Mouse (Mus musculus) hindbrain, embryonic 10.5 days (tissue): ENCODE measurements around the gene Hectd4. TPM values are rescaled to one million over a fixed set of nuclear protein-coding genes. Genes with fewer than 3 reads are reported as not detected.

ENCODE experiments used
- DNase-seq: peaks from one replicate; pipeline ENCODE4 v3.0.0-alpha.2; 2017; ENCODE audit warnings: low spot score
- H3K27ac ChIP-seq: fragments of 300-500 bp; sonication (generic); 2 replicates; pipeline ENCODE4 v1.5.1; 2016; ENCODE audit warnings: mild to moderate bottlenecking, moderate library complexity
- H3K27me3 ChIP-seq: fragments of 300-500 bp; sonication (generic); 2 replicates; pipeline ENCODE4 v1.6.1; 2016; ENCODE audit warnings: mild to moderate bottlenecking; ENCODE audit not compliant: poor library complexity, insufficient read depth, severe bottlenecking
- H3K36me3 ChIP-seq: fragments of 300-500 bp; sonication (generic); 2 replicates; pipeline ENCODE4 v1.6.1; 2016; ENCODE audit warnings: mild to moderate bottlenecking, moderate library complexity
- H3K4me1 ChIP-seq: fragments of 300-500 bp; sonication (generic); replicated peaks from 2 replicates; pipeline ENCODE4 v1.6.1; 2016; ENCODE audit warnings: mild to moderate bottlenecking
- H3K4me3 ChIP-seq: fragments of 300-500 bp; sonication (generic); 2 replicates; pipeline ENCODE4 v1.5.1; 2016; ENCODE audit warnings: mild to moderate bottlenecking, moderate library complexity
- H3K9me3 ChIP-seq: fragments of 300-500 bp; sonication (generic); 2 replicates; pipeline ENCODE4 v1.6.1; 2016; ENCODE audit warnings: mild to moderate bottlenecking, moderate library complexity
- WGBS: fragments of 180-500 bp; shearing (Covaris S2); methylation state at CpG from one replicate; pipeline ENCODE4 v1.1.7; 2016; 5-methylcytosine and 5-hydroxymethylcytosine counted together
- polyA plus RNA-seq: library from polyadenylated mRNA; unstranded; fragments of >200 nt; fragmentation: Nextera tagmentation; extraction: Ambion mirVana; gene quantifications from 2 replicates; pipeline ENCODE4 v1.2.1, GENCODE M21; 2016

Gene Hectd4
- polyA plus RNA-seq, 1 experiment from 2014 or later: 6.6 TPM

DNA sequence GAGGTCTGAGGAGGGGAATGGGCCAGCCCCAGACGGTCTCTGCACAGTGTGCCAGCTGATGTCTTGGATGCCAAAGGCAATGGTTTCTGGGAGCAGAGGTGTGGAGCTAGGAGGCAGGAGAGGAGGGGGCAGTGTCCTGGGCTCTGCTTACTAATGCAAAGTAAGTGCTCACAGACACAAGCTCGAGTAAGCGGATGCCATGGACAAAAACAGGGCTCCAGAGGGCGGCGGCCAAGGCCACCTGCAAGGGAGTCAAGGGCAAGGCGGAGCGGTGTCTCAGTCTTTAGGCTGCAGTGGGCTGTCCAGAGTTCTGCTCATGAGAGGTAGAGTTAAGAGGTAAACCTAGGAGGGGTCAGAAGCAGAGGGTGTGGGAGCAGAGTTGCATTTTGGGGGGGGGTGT lies 51.0 kb downstream of the Hectd4 start:
- peaks cover 83% of the 10 kb centered on the region for H3K36me3 ChIP-seq

DNA sequence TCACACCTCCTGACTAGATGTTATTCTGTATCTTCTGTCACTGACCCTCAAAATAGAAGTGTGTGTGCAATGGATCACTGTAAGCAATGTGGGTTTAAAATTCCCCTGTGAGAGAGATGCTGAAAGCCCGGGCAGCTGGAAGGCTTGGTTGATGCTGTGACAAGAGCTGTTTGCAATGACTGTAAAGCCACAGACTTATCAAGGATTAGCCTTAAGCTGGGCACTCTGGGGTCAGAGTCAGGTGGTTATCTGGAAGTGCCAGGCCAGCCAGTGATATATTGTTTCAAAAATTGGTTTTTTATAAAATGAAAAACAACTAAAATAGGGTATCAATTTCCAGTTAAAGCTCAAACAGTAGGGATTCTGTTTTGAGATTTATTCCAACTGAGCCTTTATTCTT lies 56.8 kb downstream of the Hectd4 start:
- no peaks in the 10 kb centered on the region for H3K27me3 ChIP-seq
- no peak for DNase-seq
- H3K4me3 ChIP-seq: no peak overlapping the region
- H3K4me1 ChIP-seq: no peaks in the 10 kb centered on the region
- H3K27ac ChIP-seq: no peak overlapping the region
- WGBS: 95% methylated on average over 1 of the region's 1 CpGs
- no peaks in the 10 kb centered on the region for H3K9me3 ChIP-seq
- H3K36me3 ChIP-seq: peaks cover 77% of the 10 kb centered on the region

More for the DNA sequence above, 51.0 kb downstream of the Hectd4 start:
- DNase-seq: no peak
- 87% methylated on average over 7 of the region's 7 CpGs for WGBS
- no peaks in the 10 kb centered on the region for H3K4me1 ChIP-seq
- no peak overlapping the region for H3K4me3 ChIP-seq
- H3K27me3 ChIP-seq: no peaks in the 10 kb centered on the region
- H3K9me3 ChIP-seq: no peaks in the 10 kb centered on the region
- no peak overlapping the region for H3K27ac ChIP-seq

DNA sequence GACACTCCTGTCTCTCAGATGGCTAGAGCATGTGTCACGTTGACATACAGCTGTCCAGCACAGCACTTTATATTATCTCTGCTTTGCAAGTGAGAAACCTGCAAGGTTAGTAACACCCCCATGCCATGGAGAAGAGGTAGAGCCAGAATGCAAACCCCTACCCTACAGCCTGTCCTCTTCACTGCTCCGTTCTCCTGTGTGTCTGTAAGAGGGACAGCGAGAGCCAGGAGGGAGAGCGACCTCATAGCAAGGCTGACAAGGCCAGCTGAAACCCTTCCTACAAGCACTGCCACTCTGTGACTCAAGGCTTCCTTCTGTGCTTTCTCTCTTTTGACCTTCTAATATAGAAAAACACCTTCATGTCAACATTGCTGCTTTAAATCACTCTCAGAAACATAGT lies 60.4 kb downstream of the Hectd4 start:
- H3K4me3 ChIP-seq: no peak overlapping the region
- H3K27me3 ChIP-seq: no peaks in the 10 kb centered on the region
- DNase-seq: no peak
- 95% methylated on average over 4 of the region's 4 CpGs for WGBS
- H3K9me3 ChIP-seq: no peaks in the 10 kb centered on the region
- H3K27ac ChIP-seq: no peak overlapping the region
- H3K4me1 ChIP-seq: no peaks in the 10 kb centered on the region
- H3K36me3 ChIP-seq: peaks cover 73% of the 10 kb centered on the region

DNA sequence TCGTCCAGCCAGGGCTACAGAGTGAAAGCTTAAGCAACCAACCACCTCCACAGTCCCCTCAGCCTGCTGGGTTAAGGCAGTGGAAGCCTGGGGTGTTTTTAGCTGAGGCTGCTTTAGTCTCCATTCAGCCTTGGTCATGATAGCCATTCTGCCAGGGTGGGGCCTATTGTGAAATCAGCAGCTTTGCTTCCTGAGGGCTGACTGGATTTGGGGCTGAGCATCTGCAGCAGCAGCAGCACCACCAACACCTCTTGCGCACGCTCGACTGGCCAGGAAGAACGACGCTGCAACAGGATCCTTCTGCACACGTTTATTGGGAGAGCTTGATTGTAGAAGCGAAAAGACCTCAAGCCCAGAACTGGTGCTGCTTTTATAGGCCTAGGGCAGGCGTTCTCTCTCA lies 63.0 kb downstream of the Hectd4 start:
- no peak for DNase-seq
- Histone ChIP-seq H3K27me3 (no peaks in the 10 kb centered on the region), H3K27ac (no peak overlapping the region), H3K9me3 (no peaks in the 10 kb centered on the region), H3K4me3 (no peak overlapping the region), H3K36me3 (peaks cover 86% of the 10 kb centered on the region), H3K4me1 (no peaks in the 10 kb centered on the region)
- 91% methylated on average over 9 of the region's 9 CpGs for whole genome bisulfite sequencing

DNA sequence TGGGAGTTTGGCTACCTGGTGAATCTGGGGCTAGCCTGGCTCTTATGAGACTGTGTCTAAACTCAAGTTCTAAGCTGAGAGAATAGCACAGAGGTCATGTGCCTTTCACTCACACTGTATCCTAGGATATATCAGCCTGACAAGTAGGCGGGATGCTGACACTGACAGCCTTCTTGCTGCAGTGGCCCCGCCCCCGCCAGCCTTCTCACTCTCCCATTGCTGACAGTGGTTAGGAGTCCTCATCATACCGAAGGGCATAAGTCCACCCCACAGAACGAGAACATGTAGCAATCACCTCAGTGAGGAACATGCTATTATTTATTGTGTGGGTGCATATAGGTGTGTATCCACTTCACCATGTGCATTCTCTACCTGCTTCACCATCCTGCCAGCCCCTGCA lies 64.8 kb downstream of the Hectd4 start:
- no peaks in the 10 kb centered on the region for H3K9me3 ChIP-seq
- H3K4me3 ChIP-seq: no peak overlapping the region
- peaks cover 86% of the 10 kb centered on the region for H3K36me3 ChIP-seq
- no peak overlapping the region for H3K27ac ChIP-seq
- 90% methylated on average over 5 of the region's 5 CpGs for WGBS
- no peaks in the 10 kb centered on the region for H3K27me3 ChIP-seq
- no peaks in the 10 kb centered on the region for H3K4me1 ChIP-seq
- no peak for DNase-seq

DNA sequence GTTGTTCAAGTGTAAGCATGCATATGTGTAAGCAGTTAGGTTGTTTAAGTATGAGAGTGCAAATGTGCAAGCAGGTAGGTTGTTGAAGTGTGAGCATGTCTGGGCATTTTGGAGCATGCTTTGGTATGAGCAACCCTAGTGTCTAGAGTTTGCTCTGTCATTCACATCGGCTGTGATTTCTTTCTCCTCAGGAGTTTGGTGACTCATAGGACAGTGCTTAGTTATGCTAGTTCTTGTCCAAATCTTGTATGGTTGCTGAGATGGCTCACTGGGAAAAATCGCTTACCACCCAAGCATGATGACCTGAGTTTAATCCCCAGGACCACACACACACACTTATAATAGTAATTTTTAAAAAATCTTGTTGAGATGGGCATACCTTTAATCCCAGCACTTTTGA lies 67.2 kb downstream of the Hectd4 start:
- peaks cover 87% of the 10 kb centered on the region for H3K36me3 ChIP-seq
- H3K27ac ChIP-seq: no peak overlapping the region
- no peak overlapping the region for H3K4me3 ChIP-seq

DNA sequence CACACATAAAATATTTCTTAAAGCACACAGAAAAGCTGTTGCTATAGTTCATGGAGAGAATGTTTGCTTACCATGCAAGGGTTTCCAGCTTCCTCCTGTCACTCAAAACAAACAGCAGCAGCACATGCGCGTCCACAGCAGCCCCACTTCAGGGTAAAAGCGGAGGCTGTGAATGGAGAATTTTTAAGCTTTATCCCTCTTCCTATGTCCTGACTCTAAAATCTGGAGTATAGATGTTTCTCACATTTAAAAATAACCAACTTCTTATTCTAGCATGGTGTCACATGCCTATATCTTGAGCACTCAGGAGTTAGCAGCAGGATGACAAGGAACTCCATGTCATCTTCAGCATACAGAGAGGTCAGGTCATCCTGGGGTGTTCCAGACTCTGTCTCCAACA lies 70.3 kb downstream of the Hectd4 start:
- DNase-seq: no peak
- Histone ChIP-seq H3K27ac (no peak overlapping the region), H3K9me3 (no peaks in the 10 kb centered on the region), H3K4me1 (no peaks in the 10 kb centered on the region), H3K36me3 (peaks cover 93% of the 10 kb centered on the region), H3K4me3 (no peak overlapping the region), H3K27me3 (no peaks in the 10 kb centered on the region)
- 93% methylated on average over 3 of the region's 3 CpGs for WGBS

More for the DNA sequence above, 67.2 kb downstream of the Hectd4 start:
- H3K9me3 ChIP-seq: no peaks in the 10 kb centered on the region
- H3K4me1 ChIP-seq: no peaks in the 10 kb centered on the region
- no peak for DNase-seq
- WGBS: 97% methylated on average over 2 of the region's 2 CpGs
- no peaks in the 10 kb centered on the region for H3K27me3 ChIP-seq

DNA sequence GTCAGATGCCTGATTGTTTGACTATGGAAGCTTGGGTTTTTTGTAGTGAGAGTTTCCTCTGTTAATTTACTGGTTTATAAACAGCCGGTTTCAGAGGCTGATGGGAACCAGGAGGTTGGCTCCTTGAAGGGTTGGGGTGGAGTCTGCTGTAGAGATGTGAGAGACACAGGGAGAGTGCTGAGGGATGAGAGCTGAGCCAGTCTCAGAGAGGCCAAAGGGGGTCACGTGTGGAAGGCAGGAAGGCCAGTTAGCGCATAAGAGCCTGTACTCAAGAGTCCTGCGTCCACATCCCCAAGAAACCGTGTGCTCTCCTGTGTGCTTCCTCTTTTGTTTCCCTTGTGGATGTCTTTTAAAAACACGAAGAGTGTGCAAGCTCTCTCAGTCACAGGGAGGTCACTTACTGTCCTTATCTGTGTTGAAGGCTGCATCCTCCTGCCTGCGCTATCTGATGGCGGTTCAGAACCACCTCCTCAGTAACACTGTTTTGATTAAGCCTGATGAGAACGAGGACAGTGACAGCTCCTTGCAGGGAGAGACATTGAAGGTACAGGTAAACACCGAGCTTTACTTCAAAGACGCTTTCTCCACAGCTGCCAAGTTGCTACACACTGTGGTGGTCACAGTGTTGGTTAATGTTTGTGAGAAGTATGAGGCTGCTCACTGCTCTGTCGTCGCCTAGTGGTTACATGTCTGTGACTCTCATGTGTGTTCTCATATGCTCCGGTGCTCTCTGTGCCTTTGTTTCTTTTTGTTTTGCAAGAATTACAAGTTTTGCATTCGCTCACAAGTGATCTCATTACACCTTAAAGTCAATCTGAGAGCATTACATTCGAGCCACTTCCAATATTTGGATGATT lies 72.5 kb downstream of the Hectd4 start:
- H3K27me3 ChIP-seq: no peaks in the 10 kb centered on the region
- no peaks in the 10 kb centered on the region for H3K4me1 ChIP-seq
- H3K4me3 ChIP-seq: no peak overlapping the region
- no peaks in the 10 kb centered on the region for H3K9me3 ChIP-seq
- no peak overlapping the region for H3K27ac ChIP-seq
- H3K36me3 ChIP-seq: peaks cover 93% of the 10 kb centered on the region
- DNase-seq: no peak
- WGBS: 84% methylated on average over 16 of the region's 16 CpGs

DNA sequence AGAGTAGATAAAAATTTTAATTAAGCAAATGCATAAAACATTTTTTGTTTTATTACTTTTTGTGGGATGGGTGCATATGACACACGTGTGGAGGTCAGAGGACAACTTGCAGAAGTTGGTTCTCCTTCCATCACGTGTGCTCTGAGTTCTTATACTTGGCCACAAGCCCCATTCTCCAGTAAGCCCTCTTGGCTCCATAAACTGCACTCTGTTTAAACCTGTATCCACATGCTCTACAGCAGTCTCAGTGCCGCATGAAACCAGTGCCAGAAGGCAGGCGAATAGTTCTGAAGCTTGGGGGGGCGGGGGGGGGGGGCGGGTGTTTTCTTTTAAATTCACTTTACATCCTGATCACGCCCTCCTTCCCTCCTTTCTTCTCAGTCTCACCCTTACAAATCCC lies 85.0 kb downstream of the Hectd4 start:
- WGBS: 89% methylated on average over 7 of the region's 7 CpGs
- H3K4me3 ChIP-seq: no peak overlapping the region
- no peak for DNase-seq
- H3K9me3 ChIP-seq: no peaks in the 10 kb centered on the region
- H3K36me3 ChIP-seq: peaks cover 99% of the 10 kb centered on the region
- no peak overlapping the region for H3K27ac ChIP-seq
- no peaks in the 10 kb centered on the region for H3K27me3 ChIP-seq
- no peaks in the 10 kb centered on the region for H3K4me1 ChIP-seq

DNA sequence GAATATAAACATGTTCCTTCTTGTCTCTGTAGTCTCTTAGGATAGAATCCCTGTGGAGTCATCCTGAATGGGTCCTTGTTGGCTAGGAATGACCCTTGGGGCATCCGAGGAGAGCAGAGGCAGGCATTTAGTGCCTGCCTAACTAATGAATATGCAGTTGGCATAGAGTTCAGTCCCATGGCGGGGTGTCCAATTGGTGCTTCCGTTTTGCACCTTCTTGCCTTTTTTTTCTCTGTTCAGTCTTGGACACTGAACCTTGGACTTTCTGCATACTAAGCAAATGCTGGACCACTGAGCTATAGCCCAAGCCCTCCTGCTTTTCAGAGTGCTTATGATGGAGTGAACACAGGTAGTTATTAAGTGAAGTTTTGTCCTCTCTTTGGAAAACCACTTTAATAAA lies 87.6 kb downstream of the Hectd4 start:
- Histone ChIP-seq H3K27me3 (no peaks in the 10 kb centered on the region), H3K4me3 (no peak overlapping the region), H3K9me3 (no peaks in the 10 kb centered on the region), H3K27ac (no peak overlapping the region), H3K36me3 (peaks cover 99% of the 10 kb centered on the region), H3K4me1 (no peaks in the 10 kb centered on the region)
- no peak for DNase-seq
- WGBS: 66% methylated on average over 3 of the region's 3 CpGs

DNA sequence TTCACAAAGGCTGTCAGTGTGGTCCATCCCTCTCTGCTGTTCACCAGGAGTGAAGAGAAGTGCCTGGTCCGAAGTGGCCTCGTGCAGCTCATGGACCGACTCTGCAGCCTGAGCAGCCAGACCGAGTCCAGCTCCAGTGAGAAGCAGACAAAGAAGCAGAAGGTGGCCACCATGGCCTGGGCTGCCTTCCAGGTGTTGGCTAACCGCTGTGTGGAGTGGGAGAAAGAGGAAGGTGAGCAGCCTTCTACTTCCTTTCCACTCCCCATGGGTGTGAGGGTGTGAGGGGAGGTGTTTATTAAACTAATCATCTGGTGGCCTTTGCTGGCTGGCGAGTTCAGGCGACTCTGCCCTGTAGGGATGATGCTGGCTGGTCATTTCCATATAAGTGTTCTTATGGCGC lies 91.6 kb downstream of the Hectd4 start:
- Histone ChIP-seq H3K4me1 (no peaks in the 10 kb centered on the region), H3K9me3 (no peaks in the 10 kb centered on the region), H3K4me3 (no peak overlapping the region), H3K27ac (no peak overlapping the region), H3K27me3 (no peaks in the 10 kb centered on the region), H3K36me3 (peaks cover 100% of the 10 kb centered on the region)
- WGBS: 95% methylated on average over 8 of the region's 8 CpGs
- DNase-seq: no peak

DNA sequence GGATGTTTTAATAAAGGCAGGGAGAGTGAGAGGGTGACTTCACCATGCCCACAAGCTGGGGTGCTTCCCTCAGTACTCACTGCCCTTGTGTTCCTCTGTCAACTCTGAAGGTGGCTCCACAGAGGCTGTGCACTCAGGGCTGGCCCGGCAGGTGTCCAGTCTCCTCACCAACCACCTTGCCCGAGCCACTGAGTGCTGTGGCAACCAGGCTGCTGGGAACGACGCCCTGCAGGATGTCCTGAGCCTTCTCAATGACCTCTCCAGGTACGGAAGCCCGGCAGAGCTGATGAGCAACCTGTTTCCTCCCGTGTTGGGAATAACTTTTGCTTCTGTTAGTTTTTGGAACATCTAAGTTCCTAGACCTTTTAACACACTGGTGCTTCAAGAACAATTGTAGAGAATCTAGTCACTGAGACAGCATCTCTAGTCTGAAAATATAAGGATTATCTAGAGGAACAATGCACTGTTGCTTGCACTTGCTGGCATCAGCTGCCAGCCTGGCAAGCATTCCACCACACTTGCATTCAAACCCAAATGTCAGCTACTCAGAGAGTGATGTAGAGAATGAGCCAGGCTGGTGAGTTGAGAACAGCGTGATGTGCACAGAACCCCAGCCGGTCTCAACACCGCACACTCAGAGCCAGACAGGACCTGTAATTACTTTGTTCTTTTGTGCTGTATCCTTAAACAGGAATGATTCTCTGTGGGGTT lies 93.9 kb downstream of the Hectd4 start:
- Histone ChIP-seq H3K4me1 (no peaks in the 10 kb centered on the region), H3K9me3 (no peaks in the 10 kb centered on the region), H3K36me3 (peaks cover 100% of the 10 kb centered on the region), H3K4me3 (no peak overlapping the region), H3K27ac (no peak overlapping the region), H3K27me3 (no peaks in the 10 kb centered on the region)
- WGBS: 91% methylated on average over 10 of the region's 10 CpGs
- DNase-seq: no peak

DNA sequence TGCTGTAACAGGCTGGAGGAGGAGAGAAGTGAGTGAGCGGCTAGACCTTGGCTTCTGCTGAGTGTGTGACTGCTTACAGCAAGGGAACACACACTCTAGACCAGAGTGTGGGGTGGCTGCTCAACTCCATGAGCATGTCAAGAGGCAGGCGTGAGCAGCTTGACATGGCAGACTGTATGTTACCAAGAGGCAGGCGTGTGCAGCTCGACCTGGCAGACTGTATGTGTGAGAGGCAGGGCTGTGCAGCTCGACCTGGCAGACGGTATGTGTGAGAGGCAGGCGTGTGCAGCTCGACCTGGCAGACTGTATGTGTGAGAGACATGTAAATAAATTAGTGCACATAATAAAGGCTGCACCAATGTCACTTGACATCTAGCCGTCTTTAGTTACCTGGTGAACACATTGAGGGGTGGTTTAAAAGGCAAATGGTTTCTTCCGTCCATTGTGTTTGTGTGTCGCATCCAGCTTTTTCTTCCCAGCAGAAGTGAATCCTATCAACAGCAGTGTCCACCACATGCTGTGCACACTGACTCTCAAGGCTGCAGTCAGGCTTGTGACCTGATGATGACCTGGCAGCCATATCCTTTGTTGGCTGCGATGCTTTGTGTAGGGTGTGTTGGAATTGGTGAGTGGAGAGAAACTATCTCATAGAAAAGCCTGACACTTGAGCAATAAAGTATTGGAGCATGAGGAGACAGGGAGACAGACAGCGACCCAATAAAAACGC lies 106.2 kb downstream of the Hectd4 start:
- H3K4me1 ChIP-seq: no peaks in the 10 kb centered on the region; the same call in 1 of the 2 replicates
- H3K27me3 ChIP-seq: no peaks in the 10 kb centered on the region
- 83% methylated on average over 14 of the region's 14 CpGs for WGBS
- H3K4me3 ChIP-seq: no peak overlapping the region
- peaks cover 92% of the 10 kb centered on the region for H3K36me3 ChIP-seq
- no peak for DNase-seq
- H3K27ac ChIP-seq: no peak overlapping the region
- H3K9me3 ChIP-seq: no peaks in the 10 kb centered on the region
